Mouse (Mus musculus) ES-E14 (cell line): Measurements from ENCODE around the gene Frrs1l. TPM values are rescaled to one million over a fixed set of nuclear protein-coding genes. Genes with fewer than 3 reads are reported as not detected.
A peak's percentile ranks its signal among the peaks of the same experiment; 100 is the strongest.

Experiments
- DNase-seq: peaks from one replicate; pipeline ENCODE4 v3.0.0-alpha.2; 2013; ENCODE audit warnings: low read depth, low spot score
- H3K27ac ChIP-seq: 2 replicates; pipeline ENCODE4 v1.5.1; 2012; ENCODE audit warnings: low read depth, mild to moderate bottlenecking, low read length, moderate library complexity, mixed read lengths; ENCODE audit not compliant: poor library complexity, insufficient read depth, severe bottlenecking
- H3K36me3 ChIP-seq: 2 replicates; pipeline ENCODE4 v1.6.1; 2012; ENCODE audit warnings: mild to moderate bottlenecking, low read length, moderate library complexity, mixed read lengths; ENCODE audit not compliant: control insufficient read depth, poor library complexity, insufficient read depth, severe bottlenecking
- H3K4me1 ChIP-seq, 2 experiments: fragments of 150-350 bp in 1 of 2; sonication (generic) in 1 of 2; 2 replicates each; pipeline ENCODE4 v1.6.1; 2012; ENCODE audit warnings: low read length in 2 of 2, mild to moderate bottlenecking in 1 of 2, mixed read lengths in 1 of 2; ENCODE audit not compliant: control insufficient read depth in 2 of 2, insufficient read depth in 2 of 2, poor library complexity in 1 of 2
- H3K4me3 ChIP-seq, 2 experiments: fragments of 150-350 bp in 1 of 2; sonication (generic) in 1 of 2; 2 replicates each; pipeline ENCODE4 v1.5.1; 2012; ENCODE audit warnings: low read length in 2 of 2, low read depth in 1 of 2, mild to moderate bottlenecking in 1 of 2, mixed read lengths in 1 of 2; ENCODE audit not compliant: insufficient read depth in 1 of 2, poor library complexity in 1 of 2, severe bottlenecking in 1 of 2
- H3K9ac ChIP-seq: 2 replicates; pipeline ENCODE4 v1.6.1; 2012; ENCODE audit warnings: low read depth, mild to moderate bottlenecking, low read length, mixed read lengths; ENCODE audit not compliant: poor library complexity, insufficient read depth, severe bottlenecking
- H3K9me3 ChIP-seq: fragments of 150-350 bp; sonication (generic); 2 replicates; pipeline ENCODE4 v1.6.1; 2012; ENCODE audit warnings: low read depth, mild to moderate bottlenecking, low read length; ENCODE audit not compliant: control insufficient read depth, insufficient read depth
- CHD2 ChIP-seq: IDR thresholded peaks from 2 replicates; pipeline ENCODE4 v1.6.1; 2014; ENCODE audit warnings: mild to moderate bottlenecking, low read depth, low read length, inconsistent platforms
- HCFC1 ChIP-seq: IDR thresholded peaks from 2 replicates; pipeline ENCODE4 v1.6.1; 2012; ENCODE audit warnings: low read length, inconsistent platforms, borderline replicate concordance; ENCODE audit not compliant: insufficient read depth
- MAFK ChIP-seq: IDR thresholded peaks from 2 replicates; pipeline ENCODE4 v1.6.1; 2014; ENCODE audit warnings: mild to moderate bottlenecking, low read depth, low read length, inconsistent platforms; ENCODE audit not compliant: insufficient read depth
- ZC3H11A ChIP-seq: IDR thresholded peaks from 2 replicates; pipeline ENCODE4 v1.6.1; 2012; ENCODE audit warnings: low read depth, mild to moderate bottlenecking, inconsistent platforms, low read length, borderline replicate concordance
- ZNF384 ChIP-seq: IDR thresholded peaks from 2 replicates; pipeline ENCODE4 v1.6.1; 2012; ENCODE audit warnings: low read depth, low read length, inconsistent platforms
- in situ Hi-C, 2 experiments: fragments of 600-800 bp; cut with MboI; formaldehyde crosslinking; loops; one replicate each; pipeline ENCODE4 v1.15.1; 2025; ENCODE audit warnings: low sequenced_read_pairs in 2 of 2, inconsistent platforms in 1 of 2; ENCODE audit not compliant: unreplicated experiment in 2 of 2
- total RNA-seq: library from RNA; depleted of rRNA; stranded (reverse); fragments of 300-350 nt; gene quantifications from 2 replicates; pipeline ENCODE4 v1.2.3, GENCODE M21; 2012

The Frrs1l gene
- total RNA-seq, 1 experiment = 0.54 TPM

DNA sequence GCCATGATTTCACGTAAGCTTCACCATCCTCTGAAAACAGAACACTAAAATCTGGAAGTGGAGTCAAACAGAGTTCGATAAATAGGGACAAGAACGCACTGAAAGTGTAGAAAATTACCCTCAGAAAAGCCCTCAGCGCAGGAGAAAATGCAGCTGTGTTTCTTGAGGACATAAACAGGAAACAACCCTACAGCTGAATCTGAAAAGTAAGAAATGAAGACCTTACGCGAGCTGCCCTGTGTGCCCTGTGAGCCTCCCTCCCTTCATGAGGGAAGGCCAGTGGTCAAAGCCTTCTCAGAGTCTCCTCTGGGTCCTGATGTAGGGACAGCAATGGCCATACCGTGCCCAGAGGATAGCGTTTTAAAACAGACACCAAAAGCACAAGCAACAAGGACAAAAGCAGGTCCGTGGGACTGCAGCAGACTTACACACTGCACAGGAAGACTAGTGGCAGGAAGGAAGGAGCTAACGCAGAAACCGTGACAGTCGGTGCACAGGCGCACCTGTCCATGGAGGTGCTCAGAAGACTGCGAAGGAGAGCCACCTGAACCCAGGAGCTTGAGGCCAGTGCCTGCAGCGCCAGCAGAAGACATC, 74.4 kb downstream of the Frrs1l start:
- H3K36me3 ChIP-seq = peaks cover 25% of the 10 kb centered on the region

DNA sequence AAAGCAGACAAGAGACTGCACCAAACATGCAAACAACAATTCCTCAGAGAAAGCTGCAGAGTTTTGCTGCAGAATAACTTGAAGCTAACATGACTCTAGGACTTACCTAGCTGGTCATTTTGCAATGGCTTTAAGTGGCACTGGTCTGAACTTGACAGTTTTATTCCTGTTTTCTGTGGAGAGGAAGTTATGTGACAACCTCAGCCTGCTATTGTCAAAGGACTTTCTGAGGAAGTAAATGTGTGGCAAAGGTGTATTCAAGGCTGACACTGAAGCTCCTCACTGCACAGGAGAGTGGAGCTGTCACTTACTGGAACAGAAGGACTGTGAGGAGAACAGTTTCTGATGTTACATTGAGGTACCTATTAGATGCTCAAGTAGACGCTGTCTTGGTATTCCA, 75.4 kb downstream of the Frrs1l start:
- TF ChIP-seq CHD2 (no peak), MAFK (no peak)
- Histone ChIP-seq H3K4me1 (peaks cover 0 to 3% of the 10 kb centered on the region in 2 experiments; a peak in 1 of 4 replicates), H3K9me3 (no peaks in the 10 kb centered on the region), H3K9ac (no peak overlapping the region), H3K4me3 (no peak overlapping the region), H3K27ac (no peak overlapping the region), H3K36me3 (peaks cover 30% of the 10 kb centered on the region)
- DNase-seq = no peak
- in situ Hi-C loops = no loop called here

More for the DNA sequence above, 74.4 kb downstream of the Frrs1l start:
- Histone ChIP-seq H3K9ac (no peak overlapping the region), H3K9me3 (no peaks in the 10 kb centered on the region), H3K27ac (peak overlapping the region; percentile 35; the same call in 1 of the 2 replicates), H3K4me3 (no peak overlapping the region), H3K4me1 (peaks cover 0 to 2% of the 10 kb centered on the region in 2 experiments; a peak in 1 of 4 replicates)
- DNase-seq = no peak
- TF ChIP-seq ZNF384 (no peak), CHD2 (no peak), ZC3H11A (no peak), HCFC1 (no peak), MAFK (no peak)
- in situ Hi-C loops = no loop called here

DNA sequence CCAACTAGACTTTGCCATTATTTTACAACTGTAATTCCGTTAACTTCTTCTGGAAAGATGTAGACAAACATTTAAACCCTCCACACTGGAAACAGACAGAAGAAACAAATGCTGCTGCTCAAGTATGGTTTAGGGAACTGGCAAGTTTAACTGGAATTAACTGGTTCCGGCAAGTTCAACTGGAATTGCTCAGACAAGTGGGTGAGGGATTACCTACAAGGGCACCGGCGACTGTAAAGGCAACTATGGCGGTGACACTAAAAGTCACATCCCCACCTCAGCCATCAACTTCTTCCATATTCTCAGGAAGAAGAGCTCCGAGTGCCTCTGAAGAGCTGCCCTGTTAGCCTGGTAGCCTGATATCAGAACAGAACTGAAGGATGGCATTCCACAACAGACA, 75.9 kb downstream of the Frrs1l start:
- H3K9ac ChIP-seq = no peak overlapping the region
- TF ChIP-seq MAFK = no peak
- H3K4me1 ChIP-seq = peaks cover 0 to 7% of the 10 kb centered on the region in 2 experiments; a peak in 1 of 4 replicates
- no peak overlapping the region for H3K4me3 ChIP-seq
- DNase-seq = no peak
- no peaks in the 10 kb centered on the region for H3K9me3 ChIP-seq
- peaks cover 34% of the 10 kb centered on the region for H3K36me3 ChIP-seq
- H3K27ac ChIP-seq = no peak overlapping the region
- in situ Hi-C loops = no loop called here

DNA sequence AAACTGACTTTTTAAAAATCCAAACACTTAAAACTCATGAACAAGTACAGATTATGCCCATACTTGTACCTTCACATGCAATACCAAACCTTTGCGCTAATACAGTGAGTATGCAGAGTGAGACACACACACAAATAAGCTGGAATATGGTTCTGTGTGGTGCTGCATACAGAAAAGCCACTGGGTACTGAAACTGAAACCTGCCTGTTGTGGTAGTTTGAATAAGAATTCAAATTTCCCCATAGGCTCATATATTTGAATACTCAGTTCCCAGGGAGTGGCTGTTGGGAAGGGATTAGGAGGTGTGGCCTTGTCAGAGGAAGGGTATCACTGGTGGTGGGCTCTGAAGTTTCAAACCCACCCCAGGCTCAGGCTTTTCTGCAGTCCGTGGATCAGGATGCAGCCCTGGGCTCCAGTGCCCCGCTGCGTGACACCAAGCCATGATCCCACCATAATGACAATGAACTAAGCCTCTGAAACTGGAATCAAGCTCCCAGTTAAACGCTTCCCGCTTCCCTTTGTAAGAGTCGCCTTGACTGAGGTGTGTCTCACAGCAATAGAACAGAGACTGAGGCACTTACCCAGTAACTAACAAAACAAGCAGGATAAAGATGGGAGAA, 77.7 kb downstream of the Frrs1l start:
- Histone ChIP-seq H3K4me3 (no peak overlapping the region), H3K9ac (no peak overlapping the region), H3K4me1 (peaks cover under 1 to 8% of the 10 kb centered on the region in 2 experiments; a peak in 1 of 4 replicates), H3K9me3 (no peaks in the 10 kb centered on the region), H3K27ac (no peak overlapping the region), H3K36me3 (peaks cover 35% of the 10 kb centered on the region)
- no peak for TF ChIP-seq ZNF384
- TF ChIP-seq MAFK = no peak
- no peak for TF ChIP-seq HCFC1
- no peak for TF ChIP-seq ZC3H11A
- no peak for TF ChIP-seq CHD2
- no peak for DNase-seq
- in situ Hi-C loops = no loop called here

DNA sequence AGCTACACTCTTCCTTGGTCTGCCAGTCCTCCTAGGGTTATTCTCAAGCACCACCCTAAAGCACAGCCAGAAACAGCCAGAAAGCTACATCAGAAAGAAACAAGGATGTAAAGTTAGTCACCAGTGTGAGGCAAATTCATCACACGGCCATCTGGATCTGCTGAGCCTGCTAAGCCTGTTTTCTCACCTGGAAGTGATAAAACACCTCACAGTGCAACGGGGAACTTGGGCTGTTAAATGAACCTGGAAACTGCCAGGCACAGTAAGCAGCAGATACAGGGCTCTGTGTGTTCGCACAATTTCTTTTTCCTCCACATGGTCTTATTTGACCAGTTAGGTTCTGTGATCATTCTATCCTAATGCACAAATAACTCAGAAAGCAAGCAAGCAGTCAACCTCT, 80.6 kb downstream of the Frrs1l start:
- TF ChIP-seq MAFK (no peak), HCFC1 (no peak), CHD2 (no peak), ZNF384 (no peak), ZC3H11A (no peak)
- no peak overlapping the region for H3K27ac ChIP-seq
- H3K9me3 ChIP-seq = no peaks in the 10 kb centered on the region
- no peak overlapping the region for H3K4me3 ChIP-seq
- DNase-seq = no peak
- H3K9ac ChIP-seq = no peak overlapping the region
- H3K36me3 ChIP-seq = peaks cover 33% of the 10 kb centered on the region
- in situ Hi-C loops = no loop called here
- peaks cover 7 to 8% of the 10 kb centered on the region in 2 experiments; a peak in 3 of 4 replicates for H3K4me1 ChIP-seq
